Mouse (Mus musculus): Measurements from ENCODE around the gene Ppp1r32.

- TF ChIP-seq POLR2A (IDR thresholded peaks at IDR 0.05; ENCODE audit: borderline replicate concordance, control insufficient read depth, low read depth, low read length) = no peak
- TF ChIP-seq CTCF (IDR thresholded peaks at IDR 0.05; ENCODE audit: control insufficient read depth, insufficient read depth, low read length) = no peak
Observed at GRCm38 (mm10) chr19:10431841-10432240, 50.9 kb downstream of the Ppp1r32 start.
